Mouse (Mus musculus): Measurements from ENCODE around the gene Thra. TPM values are rescaled to one million over a fixed set of nuclear protein-coding genes. Genes with fewer than 3 reads are reported as not detected.

Thra gene
- total and polyA plus RNA-seq, 3 experiments, result 1.1 to 3.9 (median 3.8) TPM

DNA sequence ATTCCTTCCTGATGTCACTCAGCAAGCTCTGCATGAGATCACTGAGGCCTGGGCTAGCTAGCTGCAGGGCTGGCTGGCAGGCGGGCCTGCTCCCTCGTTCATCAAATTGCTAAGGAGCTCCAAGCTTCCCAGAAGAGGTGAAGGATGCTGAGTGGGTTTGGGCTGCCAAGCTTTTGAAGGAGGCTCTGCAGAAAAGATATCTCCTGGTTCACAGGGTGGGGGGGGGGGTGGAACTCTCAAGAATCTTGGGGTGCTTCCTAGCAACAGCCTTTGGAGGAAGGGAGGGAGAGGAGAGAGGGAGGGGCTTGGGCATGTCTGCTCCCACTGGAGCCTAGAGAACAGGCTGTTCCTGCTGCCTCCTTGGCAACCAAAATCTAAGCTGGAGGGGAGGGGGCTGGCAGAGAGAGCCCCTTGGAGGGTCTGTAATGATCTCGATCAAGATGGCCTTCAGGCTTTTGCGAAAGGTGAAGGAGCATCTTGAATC lies 2.0 kb upstream of the Thra start:
- DNase-seq (ENCODE audit: extremely low read depth), result no peak
- Histone ChIP-seq H3K4me1 (ENCODE audit: control insufficient read depth in 1 of 2, insufficient read depth in 2 of 2) (peaks cover 6 to 7% of the 10 kb centered on the region in 2 experiments), H3K27me3 (replicated peaks) (peaks cover 65% of the 10 kb centered on the region), H3K9ac (ENCODE audit: insufficient read depth, low read depth) (no peak overlapping the region), H3K9me3 (replicated peaks; ENCODE audit: low read length) (peaks cover 11% of the 10 kb centered on the region), H3K36me3 (replicated peaks in 1 of 2; ENCODE audit: control insufficient read depth in 1 of 2, insufficient read depth in 1 of 2, low read length in 1 of 2) (no peaks in the 10 kb centered on the region), H3K79me2 (replicated peaks; ENCODE audit: control insufficient read depth, extremely low read depth, insufficient read depth, poor library complexity, severe bottlenecking) (no peaks in the 10 kb centered on the region), H3K27ac (ENCODE audit: insufficient read depth, low read depth) (no peak overlapping the region), H3K4me2 (ENCODE audit: insufficient read depth, low read depth, poor library complexity, severe bottlenecking) (no peak overlapping the region), H3K4me3 (replicated peaks in 1 of 3; ENCODE audit: low read depth in 2 of 3, low read length in 2 of 3, poor library complexity in 1 of 3) (no peak overlapping the region)
- in situ Hi-C loops (cut with MboI; ENCODE audit: low pct_ligation_motif_present, low pct_unique_long_range_greater_than_20kb, low sequenced_read_pairs) (no loop called here), dilution Hi-C loops (cut with MboI; ENCODE audit: extremely low pct_ligation_motif_present, extremely low pct_unique_long_range_greater_than_20kb, low sequenced_read_pairs) (no loop called here)
- no peak for TF ChIP-seq ZMIZ1 (IDR thresholded peaks at IDR 0.05; ENCODE audit: low read depth, low read length)
- TF ChIP-seq TCF12 (IDR thresholded peaks at IDR 0.05; ENCODE audit: low read depth, low read length), result no peak
- TF ChIP-seq ELF1 (IDR thresholded peaks at IDR 0.05; ENCODE audit: low read depth, low read length), result no peak
- TF ChIP-seq CHD2 (IDR thresholded peaks at IDR 0.05; ENCODE audit: low read length), result no peak
- TF ChIP-seq RCOR1 (conservative IDR thresholded peaks at IDR 0.05; ENCODE audit: low read depth, low read length), result no peak
- TF ChIP-seq MYC (IDR thresholded peaks at IDR 0.05; ENCODE audit: low read depth, low read length), result no peak
- no peak for TF ChIP-seq ETS1 (conservative IDR thresholded peaks at IDR 0.05; ENCODE audit: low read depth, low read length)

DNA sequence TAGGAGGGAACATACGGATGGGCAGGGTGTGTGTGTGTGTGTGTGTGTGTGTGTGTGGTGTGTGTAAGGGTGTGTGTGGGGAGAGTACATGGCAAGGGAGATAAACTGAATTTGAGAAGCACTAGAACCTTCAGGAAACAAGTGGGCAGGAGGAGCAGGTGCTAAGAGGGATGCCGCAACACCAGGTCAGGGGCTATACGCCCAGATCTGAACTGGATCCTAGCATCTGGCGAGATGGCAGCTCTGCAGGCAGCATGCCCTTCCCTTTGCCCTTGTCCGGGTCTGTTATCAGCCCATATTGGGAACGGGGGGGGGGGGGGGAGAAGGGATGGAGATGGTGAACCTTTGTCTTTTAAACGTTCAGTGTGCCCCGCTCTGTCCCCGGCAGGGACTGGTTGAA lies 1.5 kb upstream of the Thra start:
- in situ Hi-C loops (cut with MboI; ENCODE audit: low pct_ligation_motif_present, low pct_unique_long_range_greater_than_20kb, low sequenced_read_pairs), result no loop called here
- DNase-seq (ENCODE audit: extremely low read depth), result no peak
- H3K27ac ChIP-seq (ENCODE audit: insufficient read depth, low read depth), result no peak overlapping the region
- no peaks in the 10 kb centered on the region for H3K79me2 ChIP-seq (replicated peaks; ENCODE audit: control insufficient read depth, extremely low read depth, insufficient read depth, poor library complexity, severe bottlenecking)
- no peaks in the 10 kb centered on the region for H3K36me3 ChIP-seq (replicated peaks in 1 of 2; ENCODE audit: control insufficient read depth in 1 of 2, insufficient read depth in 1 of 2, low read length in 1 of 2)
- dilution Hi-C loops (cut with MboI; ENCODE audit: extremely low pct_ligation_motif_present, extremely low pct_unique_long_range_greater_than_20kb, low sequenced_read_pairs), result no loop called here
- H3K27me3 ChIP-seq (replicated peaks), result peaks cover 69% of the 10 kb centered on the region
- peaks cover 6 to 7% of the 10 kb centered on the region in 2 experiments for H3K4me1 ChIP-seq (ENCODE audit: control insufficient read depth in 1 of 2, insufficient read depth in 2 of 2)
- H3K4me3 ChIP-seq (replicated peaks in 1 of 3; ENCODE audit: low read depth in 2 of 3, low read length in 2 of 3, poor library complexity in 1 of 3), result no peak overlapping the region
- H3K9ac ChIP-seq (ENCODE audit: insufficient read depth, low read depth), result no peak overlapping the region
- H3K4me2 ChIP-seq (ENCODE audit: insufficient read depth, low read depth, poor library complexity, severe bottlenecking), result no peak overlapping the region
- peaks cover 11% of the 10 kb centered on the region for H3K9me3 ChIP-seq (replicated peaks; ENCODE audit: low read length)
- TF ChIP-seq NRF1 (IDR thresholded peaks at IDR 0.05; ENCODE audit: low read depth, low read length) (no peak), USF2 (conservative IDR thresholded peaks at IDR 0.05; ENCODE audit: low read depth, low read length) (no peak), NELFE (IDR thresholded peaks at IDR 0.05; ENCODE audit: low read depth, low read length) (no peak), MAX (IDR thresholded peaks at IDR 0.05; ENCODE audit: low read length) (no peak), IRF4 (IDR thresholded peaks at IDR 0.05; ENCODE audit: low read depth, low read length) (no peak), ZMIZ1 (IDR thresholded peaks at IDR 0.05; ENCODE audit: low read depth, low read length) (no peak), TBP (conservative IDR thresholded peaks at IDR 0.05; ENCODE audit: low read depth, low read length) (no peak), ZKSCAN1 (IDR thresholded peaks at IDR 0.05; ENCODE audit: borderline replicate concordance, low read depth, low read length) (no peak), PAX5 (IDR thresholded peaks at IDR 0.05; ENCODE audit: low read length) (no peak), UBTF (IDR thresholded peaks at IDR 0.05; ENCODE audit: low read depth, low read length) (no peak), CHD2 (IDR thresholded peaks at IDR 0.05; ENCODE audit: low read length) (no peak)
